Mouse (Mus musculus): ENCODE data around the gene Inpp4b. TPM values are rescaled to one million over a fixed set of nuclear protein-coding genes. Genes with fewer than 3 reads are reported as not detected.

The Inpp4b gene
- polyA plus RNA-seq, 1 experiment from 2014 or later, result 6.3 TPM

- ATAC-seq (ENCODE audit: low read depth), result no peak
- Histone ChIP-seq H3K36me3 (no peaks in the 10 kb centered on the region), H3K27me3 (no peaks in the 10 kb centered on the region)
These were observed 502.0 kb downstream of the Inpp4b start for GRCm38 (mm10) chr8:81844104-81844982.

GRCm38 (mm10) chr8:81847929-81848328 is 505.6 kb downstream of the Inpp4b start:
- no peaks in the 10 kb centered on the region for H3K9me3 ChIP-seq
- H3K4me3 ChIP-seq, result no peak overlapping the region

More at GRCm38 (mm10) chr8:81844104-81844982, 502.0 kb downstream of the Inpp4b start:
- Histone ChIP-seq H3K27ac (replicated peaks) (no peak overlapping the region), H3K4me2 (no peak overlapping the region), H3K4me3 (no peak overlapping the region), H3K9me3 (no peaks in the 10 kb centered on the region), H3K9ac (no peak overlapping the region), H3K4me1 (replicated peaks) (no peaks in the 10 kb centered on the region)
- WGBS, result 72% methylated on average over 10 of the region's 10 CpGs

GRCm38 (mm10) chr8:81849976-81850375 is 507.6 kb downstream of the Inpp4b start:
- no peaks in the 10 kb centered on the region for H3K9me3 ChIP-seq
- 83% methylated on average over 1 of the region's 1 CpGs for WGBS
- H3K27ac ChIP-seq (replicated peaks), result no peak overlapping the region
- H3K4me3 ChIP-seq, result no peak overlapping the region
- H3K27me3 ChIP-seq, result no peaks in the 10 kb centered on the region
- no peak overlapping the region for H3K9ac ChIP-seq
- no peak overlapping the region for H3K4me2 ChIP-seq
- ATAC-seq (ENCODE audit: low read depth), result no peak
- no peaks in the 10 kb centered on the region for H3K36me3 ChIP-seq
- no peaks in the 10 kb centered on the region for H3K4me1 ChIP-seq (replicated peaks)

More at GRCm38 (mm10) chr8:81847929-81848328, 505.6 kb downstream of the Inpp4b start:
- no peaks in the 10 kb centered on the region for H3K36me3 ChIP-seq
- WGBS, result 98% methylated on average over 2 of the region's 2 CpGs
- no peak for ATAC-seq (ENCODE audit: low read depth)
- H3K27ac ChIP-seq (replicated peaks), result no peak overlapping the region
- no peak overlapping the region for H3K9ac ChIP-seq
- H3K4me2 ChIP-seq, result no peak overlapping the region
- H3K27me3 ChIP-seq, result no peaks in the 10 kb centered on the region
- no peaks in the 10 kb centered on the region for H3K4me1 ChIP-seq (replicated peaks)

- Histone ChIP-seq H3K4me2 (no peak overlapping the region), H3K27ac (replicated peaks) (no peak overlapping the region), H3K36me3 (no peaks in the 10 kb centered on the region), H3K9me3 (no peaks in the 10 kb centered on the region), H3K27me3 (no peaks in the 10 kb centered on the region), H3K4me1 (replicated peaks) (no peaks in the 10 kb centered on the region), H3K4me3 (no peak overlapping the region), H3K9ac (no peak overlapping the region)
- no peak for ATAC-seq (ENCODE audit: low read depth)
- WGBS, result 84% methylated on average over 4 of the region's 4 CpGs
These were observed 510.8 kb downstream of the Inpp4b start for GRCm38 (mm10) chr8:81853184-81853583.

- H3K36me3 ChIP-seq, result no peaks in the 10 kb centered on the region
- no peak overlapping the region for H3K9ac ChIP-seq
- no peak overlapping the region for H3K27ac ChIP-seq (replicated peaks)
- no peaks in the 10 kb centered on the region for H3K9me3 ChIP-seq
- no peak overlapping the region for H3K4me2 ChIP-seq
- 86% methylated on average over 8 of the region's 8 CpGs for WGBS
- no peak overlapping the region for H3K4me3 ChIP-seq
- H3K27me3 ChIP-seq, result no peaks in the 10 kb centered on the region
- H3K4me1 ChIP-seq (replicated peaks), result no peaks in the 10 kb centered on the region
- no peak for ATAC-seq (ENCODE audit: low read depth)
These were observed 512.2 kb downstream of the Inpp4b start for GRCm38 (mm10) chr8:81854543-81854942.

- H3K36me3 ChIP-seq, result no peaks in the 10 kb centered on the region
- H3K4me1 ChIP-seq (replicated peaks), result no peaks in the 10 kb centered on the region
- H3K27me3 ChIP-seq, result no peaks in the 10 kb centered on the region
- H3K27ac ChIP-seq (replicated peaks), result no peak overlapping the region
- 88% methylated on average over 1 of the region's 1 CpGs for WGBS
- no peak for ATAC-seq (ENCODE audit: low read depth)
- no peak overlapping the region for H3K4me3 ChIP-seq
- no peak overlapping the region for H3K9ac ChIP-seq
- H3K9me3 ChIP-seq, result no peaks in the 10 kb centered on the region
- no peak overlapping the region for H3K4me2 ChIP-seq
These were observed 512.7 kb downstream of the Inpp4b start for GRCm38 (mm10) chr8:81855009-81855408.

- Histone ChIP-seq H3K4me1 (replicated peaks) (no peaks in the 10 kb centered on the region), H3K4me3 (no peak overlapping the region), H3K9ac (no peak overlapping the region), H3K27ac (replicated peaks) (no peak overlapping the region), H3K27me3 (no peaks in the 10 kb centered on the region), H3K9me3 (no peaks in the 10 kb centered on the region), H3K4me2 (no peak overlapping the region), H3K36me3 (no peaks in the 10 kb centered on the region)
- ATAC-seq (ENCODE audit: low read depth), result no peak
- 79% methylated on average over 4 of the region's 4 CpGs for WGBS
These were observed 513.8 kb downstream of the Inpp4b start for GRCm38 (mm10) chr8:81856120-81856519.

- Histone ChIP-seq H3K36me3 (no peaks in the 10 kb centered on the region), H3K4me2 (no peak overlapping the region), H3K9me3 (no peaks in the 10 kb centered on the region), H3K4me3 (no peak overlapping the region), H3K27ac (replicated peaks) (no peak overlapping the region), H3K27me3 (no peaks in the 10 kb centered on the region), H3K4me1 (replicated peaks) (no peaks in the 10 kb centered on the region), H3K9ac (no peak overlapping the region)
- ATAC-seq (ENCODE audit: low read depth), result no peak
- 62% methylated on average over 6 of the region's 6 CpGs for WGBS
These were observed 514.3 kb downstream of the Inpp4b start for GRCm38 (mm10) chr8:81856608-81857007.

GRCm38 (mm10) chr8:81858393-81858792 is 516.0 kb downstream of the Inpp4b start:
- Histone ChIP-seq H3K4me2 (no peak overlapping the region), H3K9ac (no peak overlapping the region), H3K27ac (replicated peaks) (no peak overlapping the region), H3K9me3 (no peaks in the 10 kb centered on the region), H3K4me1 (replicated peaks) (no peaks in the 10 kb centered on the region), H3K4me3 (no peak overlapping the region), H3K27me3 (no peaks in the 10 kb centered on the region), H3K36me3 (no peaks in the 10 kb centered on the region)
- 94% methylated on average over 4 of the region's 4 CpGs for WGBS
- ATAC-seq (ENCODE audit: low read depth), result no peak

- Histone ChIP-seq H3K4me2 (no peak overlapping the region), H3K4me3 (no peak overlapping the region), H3K4me1 (replicated peaks) (no peaks in the 10 kb centered on the region), H3K27me3 (no peaks in the 10 kb centered on the region), H3K36me3 (no peaks in the 10 kb centered on the region), H3K9ac (no peak overlapping the region), H3K9me3 (no peaks in the 10 kb centered on the region), H3K27ac (replicated peaks) (no peak overlapping the region)
- WGBS, result 77% methylated on average over 1 of the region's 1 CpGs
- ATAC-seq (ENCODE audit: low read depth), result no peak
These were observed 517.4 kb downstream of the Inpp4b start for GRCm38 (mm10) chr8:81859805-81860204.

GRCm38 (mm10) chr8:81861311-81861710 is 519.0 kb downstream of the Inpp4b start:
- Histone ChIP-seq H3K4me1 (replicated peaks) (no peaks in the 10 kb centered on the region), H3K36me3 (no peaks in the 10 kb centered on the region), H3K9ac (no peak overlapping the region), H3K4me3 (no peak overlapping the region), H3K27me3 (no peaks in the 10 kb centered on the region), H3K9me3 (no peaks in the 10 kb centered on the region), H3K27ac (replicated peaks) (no peak overlapping the region), H3K4me2 (no peak overlapping the region)
- 91% methylated on average over 8 of the region's 8 CpGs for WGBS
- ATAC-seq (ENCODE audit: low read depth), result no peak

GRCm38 (mm10) chr8:81862738-81863137 is 520.4 kb downstream of the Inpp4b start:
- no peak for ATAC-seq (ENCODE audit: low read depth)
- Histone ChIP-seq H3K9me3 (no peaks in the 10 kb centered on the region), H3K4me2 (no peak overlapping the region), H3K27me3 (no peaks in the 10 kb centered on the region), H3K27ac (replicated peaks) (no peak overlapping the region), H3K4me1 (replicated peaks) (no peaks in the 10 kb centered on the region), H3K36me3 (no peaks in the 10 kb centered on the region), H3K4me3 (no peak overlapping the region), H3K9ac (no peak overlapping the region)

- no peaks in the 10 kb centered on the region for H3K36me3 ChIP-seq
- 89% methylated on average over 2 of the region's 2 CpGs for WGBS
- no peak for ATAC-seq (ENCODE audit: low read depth)
These were observed 522.0 kb downstream of the Inpp4b start for GRCm38 (mm10) chr8:81864318-81864717.

More at GRCm38 (mm10) chr8:81864318-81864717, 522.0 kb downstream of the Inpp4b start:
- H3K27ac ChIP-seq (replicated peaks), result no peak overlapping the region
- no peak overlapping the region for H3K9ac ChIP-seq
- no peaks in the 10 kb centered on the region for H3K27me3 ChIP-seq
- H3K4me1 ChIP-seq (replicated peaks), result no peaks in the 10 kb centered on the region
- no peak overlapping the region for H3K4me2 ChIP-seq
- no peaks in the 10 kb centered on the region for H3K9me3 ChIP-seq
- H3K4me3 ChIP-seq, result no peak overlapping the region

Data from neural tube, embryonic 13.5 days (tissue).